Mouse (Mus musculus) hindbrain, embryonic 16.5 days (tissue): ENCODE results near the gene Trio. TPM values are rescaled to one million over a fixed set of nuclear protein-coding genes. Genes with fewer than 3 reads are reported as not detected.

Source experiments
- ATAC-seq: fragments of 200-750 bp; cut with Nextera tagmentation; 2 replicates; pipeline ENCODE4 v1.8.0; 2017; ENCODE audit warnings: moderate TSS enrichment, moderate library complexity
- H3K27ac ChIP-seq: fragments of 300-500 bp; sonication (generic); 2 replicates; pipeline ENCODE4 v1.5.1; 2014; ENCODE audit warnings: low read depth, mild to moderate bottlenecking, control low read depth, low read length, moderate library complexity
- H3K27me3 ChIP-seq: fragments of 300-500 bp; sonication (generic); replicated peaks from 2 replicates; pipeline ENCODE4 v1.6.1; 2014; ENCODE audit warnings: low read length; ENCODE audit not compliant: control insufficient read depth, insufficient read depth
- H3K36me3 ChIP-seq: fragments of 300-500 bp; sonication (generic); 2 replicates; pipeline ENCODE4 v1.6.1; 2014; ENCODE audit warnings: mild to moderate bottlenecking, low read length, moderate library complexity, mixed read lengths; ENCODE audit not compliant: control insufficient read depth, insufficient read depth
- H3K4me1 ChIP-seq: fragments of 300-500 bp; sonication (generic); 2 replicates; pipeline ENCODE4 v1.6.1; 2014; ENCODE audit warnings: low read depth, low read length; ENCODE audit not compliant: control insufficient read depth, insufficient read depth
- H3K4me2 ChIP-seq: fragments of 300-500 bp; sonication (generic); 2 replicates; pipeline ENCODE4 v1.6.1; 2014; ENCODE audit warnings: mild to moderate bottlenecking, low read length, control low read depth, moderate library complexity
- H3K4me3 ChIP-seq: fragments of 300-500 bp; sonication (generic); 2 replicates; pipeline ENCODE4 v1.5.1; 2014; ENCODE audit warnings: mild to moderate bottlenecking, low read length, control low read depth, moderate library complexity
- H3K9ac ChIP-seq: fragments of 300-500 bp; sonication (generic); 2 replicates; pipeline ENCODE4 v1.6.1; 2014; ENCODE audit warnings: low read depth, mild to moderate bottlenecking, control low read depth, low read length, moderate library complexity
- H3K9me3 ChIP-seq: fragments of 300-500 bp; sonication (generic); 2 replicates; pipeline ENCODE4 v1.6.1; 2014; ENCODE audit warnings: mild to moderate bottlenecking, low read length, moderate library complexity; ENCODE audit not compliant: control insufficient read depth
- WGBS: fragments of 180-500 bp; shearing (Covaris S2); extraction: QIAGEN DNeasy Blood & Tissue Kit; methylation state at CpG from one replicate; pipeline ENCODE4 v1.1.7; 2014; 5-methylcytosine and 5-hydroxymethylcytosine counted together
- polyA plus RNA-seq: library from polyadenylated mRNA; unstranded; fragments of >200 nt; fragmentation: Nextera tagmentation; extraction: Ambion mirVana; gene quantifications from 2 replicates; pipeline ENCODE4 v1.2.1, GENCODE M21; 2015

Gene Trio
- polyA plus RNA-seq, 1 experiment from 2014 or later = 31.1 TPM

- peaks cover 31% of the 10 kb centered on the region for H3K4me1 ChIP-seq
- H3K9ac ChIP-seq = no peak overlapping the region
- ATAC-seq = no peak
- no peaks in the 10 kb centered on the region for H3K9me3 ChIP-seq
- no peaks in the 10 kb centered on the region for H3K27me3 ChIP-seq
- no peak overlapping the region for H3K27ac ChIP-seq
- no peak overlapping the region for H3K4me3 ChIP-seq
- no peaks in the 10 kb centered on the region for H3K36me3 ChIP-seq
- 85% methylated on average over 17 of the region's 17 CpGs for WGBS
- no peak overlapping the region for H3K4me2 ChIP-seq
These were observed 34.5 kb downstream of the Trio start for GRCm38 (mm10) chr15:27991066-27991701.

DNA sequence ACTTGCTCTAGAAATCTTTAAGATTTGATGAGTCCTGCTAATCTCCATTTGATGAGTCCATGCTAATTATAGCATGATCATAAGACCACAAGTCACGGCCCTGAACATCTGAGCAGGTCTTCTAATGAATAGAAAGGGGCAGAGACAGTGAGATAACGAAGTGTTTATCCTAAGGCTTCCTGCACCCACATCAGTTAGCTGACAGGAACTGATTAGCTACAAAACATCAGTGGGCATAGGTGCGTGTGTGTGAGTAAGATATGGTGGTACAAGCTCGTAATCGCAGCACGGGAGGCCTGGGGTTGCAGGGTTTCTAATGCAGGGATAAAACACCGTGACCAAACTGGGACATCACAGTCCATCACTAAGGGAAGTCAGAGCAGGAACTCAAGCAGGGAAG lies 37.7 kb downstream of the Trio start:
- Histone ChIP-seq H3K9ac (no peak overlapping the region), H3K27me3 (no peaks in the 10 kb centered on the region), H3K4me3 (no peak overlapping the region), H3K27ac (no peak overlapping the region), H3K4me1 (peaks cover 11% of the 10 kb centered on the region; the same call in 1 of the 2 replicates), H3K36me3 (no peaks in the 10 kb centered on the region), H3K9me3 (no peaks in the 10 kb centered on the region), H3K4me2 (no peak overlapping the region)
- no peak for ATAC-seq
- 63% methylated on average over 7 of the region's 7 CpGs for WGBS

DNA sequence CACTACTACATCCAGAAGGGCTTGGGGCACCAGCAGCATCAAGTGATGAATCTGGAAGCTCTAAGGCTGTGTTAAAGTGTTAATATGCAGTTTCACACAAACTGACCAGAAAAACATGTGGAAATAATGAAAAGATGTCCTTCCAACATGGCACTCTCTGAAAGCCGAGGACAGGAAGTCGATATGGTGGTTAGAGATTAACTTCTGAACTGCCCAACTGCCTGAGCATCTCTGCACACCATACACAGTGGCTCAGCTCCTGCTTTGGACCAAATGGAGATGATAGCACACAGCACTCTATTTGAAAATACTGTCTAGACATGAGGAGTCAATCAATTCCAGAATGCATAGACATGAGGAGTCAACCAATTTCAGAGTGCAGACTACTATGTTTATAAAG lies 40.8 kb downstream of the Trio start:
- H3K4me3 ChIP-seq = no peak overlapping the region
- ATAC-seq = no peak
- H3K27ac ChIP-seq = no peak overlapping the region
- peaks cover 23% of the 10 kb centered on the region for H3K4me1 ChIP-seq
- no peaks in the 10 kb centered on the region for H3K36me3 ChIP-seq
- WGBS = 85% methylated on average over 2 of the region's 2 CpGs
- no peaks in the 10 kb centered on the region for H3K27me3 ChIP-seq
- no peak overlapping the region for H3K4me2 ChIP-seq
- no peaks in the 10 kb centered on the region for H3K9me3 ChIP-seq
- H3K9ac ChIP-seq = no peak overlapping the region

- Histone ChIP-seq H3K27ac (no peak overlapping the region), H3K4me2 (no peak overlapping the region), H3K9ac (no peak overlapping the region), H3K4me3 (no peak overlapping the region), H3K9me3 (no peaks in the 10 kb centered on the region), H3K27me3 (no peaks in the 10 kb centered on the region), H3K4me1 (peaks cover 22% of the 10 kb centered on the region), H3K36me3 (no peaks in the 10 kb centered on the region)
- ATAC-seq = no peak
- WGBS = 64% methylated on average over 13 of the region's 13 CpGs
These were observed 43.7 kb downstream of the Trio start for GRCm38 (mm10) chr15:27981764-27982500.

DNA sequence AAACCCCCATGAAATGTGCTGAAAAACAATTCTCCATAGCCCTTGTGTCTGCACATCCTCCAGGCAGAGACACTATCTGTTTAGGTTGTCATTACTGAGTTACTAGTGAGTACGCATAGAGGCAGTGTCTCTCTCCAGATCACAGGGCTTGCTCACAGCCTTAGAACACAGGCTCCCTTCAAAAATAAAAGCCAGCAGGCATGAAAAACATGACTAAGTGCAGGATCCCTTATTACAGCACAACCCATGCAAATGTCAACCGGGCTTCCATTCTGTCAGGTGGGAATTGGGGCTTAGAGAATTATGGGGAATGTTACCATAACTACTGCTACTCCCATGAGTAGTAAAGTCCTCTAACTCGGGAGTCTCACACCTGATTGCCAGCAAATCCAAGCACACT lies 44.4 kb downstream of the Trio start:
- Histone ChIP-seq H3K9ac (no peak overlapping the region), H3K9me3 (no peaks in the 10 kb centered on the region), H3K36me3 (no peaks in the 10 kb centered on the region), H3K4me1 (peaks cover 22% of the 10 kb centered on the region), H3K27ac (no peak overlapping the region), H3K27me3 (no peaks in the 10 kb centered on the region), H3K4me2 (no peak overlapping the region), H3K4me3 (no peak overlapping the region)
- no peak for ATAC-seq
- WGBS = 55% methylated on average over 3 of the region's 3 CpGs

DNA sequence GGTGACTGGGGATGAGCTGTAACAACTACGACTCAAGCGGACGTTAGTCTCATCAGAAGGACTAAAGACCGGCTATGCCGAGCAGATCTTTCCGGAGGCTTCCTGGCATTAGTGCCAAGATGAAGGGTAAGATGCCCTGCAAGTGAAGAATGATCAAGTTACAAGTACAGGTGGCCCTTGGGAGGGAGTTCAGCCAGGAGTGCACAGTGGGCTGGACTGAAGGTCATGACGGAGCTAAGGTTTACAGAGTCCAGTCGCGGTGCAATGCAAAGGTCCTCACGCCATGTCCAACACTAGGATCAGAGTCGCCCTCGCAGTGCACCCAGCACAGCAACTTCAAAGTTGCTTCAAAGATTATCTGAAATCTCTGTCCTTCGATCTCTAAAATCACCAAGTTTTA lies 45.2 kb downstream of the Trio start:
- Histone ChIP-seq H3K4me1 (peaks cover 22% of the 10 kb centered on the region), H3K36me3 (no peaks in the 10 kb centered on the region)
- no peak for ATAC-seq

GRCm38 (mm10) chr15:27976950-27977349 lies 48.7 kb downstream of the Trio start:
- Histone ChIP-seq H3K27me3 (no peaks in the 10 kb centered on the region), H3K4me1 (peaks cover 23% of the 10 kb centered on the region), H3K9ac (no peak overlapping the region), H3K36me3 (no peaks in the 10 kb centered on the region), H3K4me3 (no peak overlapping the region), H3K27ac (no peak overlapping the region), H3K9me3 (no peaks in the 10 kb centered on the region; the same call in 1 of the 2 replicates), H3K4me2 (no peak overlapping the region)
- 69% methylated on average over 4 of the region's 4 CpGs for WGBS
- ATAC-seq = 0 out of 2 replicates have a peak, but pooled peaks have one; percentile 24

More for the DNA sequence above, 45.2 kb downstream of the Trio start:
- Histone ChIP-seq H3K27me3 (no peaks in the 10 kb centered on the region), H3K4me2 (no peak overlapping the region), H3K4me3 (no peak overlapping the region), H3K27ac (no peak overlapping the region), H3K9me3 (no peaks in the 10 kb centered on the region), H3K9ac (no peak overlapping the region)
- 88% methylated on average over 13 of the region's 13 CpGs for WGBS

DNA sequence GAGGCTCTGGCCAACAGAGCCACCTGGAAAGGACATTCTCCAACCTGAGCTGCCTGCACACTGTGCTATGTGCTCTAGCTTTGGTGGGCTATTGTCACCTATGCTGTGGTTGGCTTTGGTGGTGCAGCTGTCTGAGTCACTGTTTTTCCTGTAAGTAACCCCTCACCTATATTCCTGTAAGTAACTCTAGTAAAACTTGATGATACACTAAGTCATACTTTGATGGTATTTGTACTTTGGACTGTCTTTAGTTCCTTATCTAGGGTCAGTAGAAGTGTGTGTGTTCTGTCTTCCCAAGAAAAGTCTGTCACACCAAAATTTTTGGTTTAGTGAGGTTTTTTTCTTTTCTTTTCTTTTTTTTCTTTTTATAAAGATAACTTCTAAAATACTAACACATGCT lies 49.3 kb downstream of the Trio start:
- H3K4me2 ChIP-seq = no peak overlapping the region
- no peaks in the 10 kb centered on the region for H3K36me3 ChIP-seq
- H3K27ac ChIP-seq = no peak overlapping the region
- H3K9ac ChIP-seq = no peak overlapping the region
- H3K27me3 ChIP-seq = no peaks in the 10 kb centered on the region
- no peak overlapping the region for H3K4me3 ChIP-seq
- ATAC-seq = no peak
- H3K9me3 ChIP-seq = no peaks in the 10 kb centered on the region; the same call in 1 of the 2 replicates
- H3K4me1 ChIP-seq = peaks cover 17% of the 10 kb centered on the region

DNA sequence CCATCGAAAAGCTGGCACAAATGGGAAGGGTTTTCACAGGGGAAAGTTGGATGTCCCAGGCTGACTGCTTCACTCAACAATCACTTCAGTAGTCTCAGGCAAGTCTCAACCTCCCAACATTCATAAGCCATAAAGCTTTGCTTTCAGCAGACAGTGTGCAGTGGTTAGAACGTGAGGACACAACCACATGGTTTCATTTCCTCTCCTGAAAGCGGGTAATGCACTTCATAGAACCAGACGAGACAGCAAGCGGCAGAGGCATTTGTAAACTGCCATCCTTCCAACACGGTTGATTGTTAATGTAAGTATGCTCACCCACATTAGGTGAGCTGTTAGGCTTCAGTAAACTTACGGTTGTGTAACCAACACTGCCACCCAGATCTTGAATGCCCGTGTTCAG lies 51.0 kb downstream of the Trio start:
- ATAC-seq = no peak
- Histone ChIP-seq H3K27ac (no peak overlapping the region), H3K36me3 (no peaks in the 10 kb centered on the region), H3K4me2 (no peak overlapping the region), H3K4me3 (no peak overlapping the region), H3K4me1 (peaks cover 8% of the 10 kb centered on the region; the same call in 1 of the 2 replicates), H3K9me3 (no peaks in the 10 kb centered on the region; the same call in 1 of the 2 replicates), H3K27me3 (no peaks in the 10 kb centered on the region), H3K9ac (no peak overlapping the region)
- 84% methylated on average over 8 of the region's 8 CpGs for WGBS
